Mouse (Mus musculus): ENCODE measurements around the gene Gm20826. TPM values are rescaled to one million over a fixed set of nuclear protein-coding genes. Genes with fewer than 3 reads are reported as not detected.
"Not testable (repeated sequence)": the region's sequence is repeated elsewhere in the genome, so short reads cannot be mapped to it uniquely, and the experiment has no call there.

Gene Gm20826
- polyA plus RNA-seq (2015; fragmentation: Nextera tagmentation; extraction: Ambion mirVana): 0.04 TPM in 1 of 2 replicates, not detected in the other

DNA sequence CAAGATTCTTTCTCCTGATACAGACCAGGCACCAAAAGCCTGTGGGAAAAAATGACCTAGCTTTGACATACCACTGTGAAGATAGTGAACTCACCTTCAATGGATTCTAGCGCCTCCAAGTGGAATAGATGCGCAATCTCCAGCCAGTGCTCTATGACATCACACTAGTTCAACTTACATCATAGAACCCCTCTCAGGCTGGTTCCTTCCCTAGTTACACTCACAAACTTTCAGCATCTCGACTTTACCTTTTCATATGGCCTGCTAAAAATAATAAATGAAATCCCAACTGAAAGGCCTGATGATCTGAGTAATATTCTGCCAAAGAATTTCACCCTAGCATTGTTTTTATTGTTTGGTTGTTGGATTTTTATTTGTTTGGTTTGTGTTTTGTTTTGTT, at the start of gene Gm20826:
Gene Gm20826 (minus strand): TSS at position 101 of the 400 bp plus-strand sequence.
- not testable (repeated sequence) for H3K27ac ChIP-seq; H3K4me1 ChIP-seq; H3K9ac ChIP-seq; H3K4me3 ChIP-seq (replicated peaks); H3K4me2 ChIP-seq; ATAC-seq (ENCODE audit: insufficient read depth, low FRiP score, low read depth); H3K9me3 ChIP-seq; H3K36me3 ChIP-seq; H3K27me3 ChIP-seq (replicated peaks)
- WGBS: no CpG with 5 or more reads among the region's 3 CpGs

Other genes starting within 250 kb of the Gm20826 start
- gene Gm21788, start 233.5 kb downstream of the Gm20826 start, polyA plus RNA-seq (2015; fragmentation: Nextera tagmentation; extraction: Ambion mirVana): not detected in 2 replicates
- not detected in 2 replicates for gene Gm28576, start 84.5 kb upstream of the Gm20826 start, polyA plus RNA-seq (2015; fragmentation: Nextera tagmentation; extraction: Ambion mirVana)

All from stomach, embryonic 15.5 days (tissue).